Mouse (Mus musculus): ENCODE data around the gene Kmt2c.
"Not testable (repeated sequence)": the region's sequence is repeated elsewhere in the genome, so short reads cannot be mapped to it uniquely, and the experiment has no call there.

The Kmt2c gene

DNA sequence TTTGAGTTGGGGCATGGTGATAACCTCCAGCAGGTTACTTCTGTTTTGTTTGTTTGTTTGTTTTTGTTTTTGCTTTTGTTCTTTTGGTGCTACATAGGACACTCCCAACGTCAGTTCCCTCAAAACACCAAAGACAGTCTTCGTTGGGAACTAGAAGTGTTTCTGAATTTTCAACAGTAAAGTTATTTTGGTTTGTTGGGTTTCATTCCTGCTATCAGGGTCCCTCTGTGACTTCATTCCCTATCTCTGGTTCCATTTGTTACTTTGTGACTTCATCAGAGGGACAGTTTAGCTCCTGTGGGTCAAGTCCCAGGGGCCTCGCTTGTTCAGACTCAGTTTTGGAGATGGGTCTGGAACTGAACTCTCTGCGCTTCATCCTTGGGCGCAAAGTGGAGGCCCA lies 17.2 kb upstream of the Kmt2c start, which contains the start of gene Cct8l1:
Gene Cct8l1 (plus strand): TSS at position 301 of the 400 bp plus-strand sequence.
- no peak for DNase-seq

DNA sequence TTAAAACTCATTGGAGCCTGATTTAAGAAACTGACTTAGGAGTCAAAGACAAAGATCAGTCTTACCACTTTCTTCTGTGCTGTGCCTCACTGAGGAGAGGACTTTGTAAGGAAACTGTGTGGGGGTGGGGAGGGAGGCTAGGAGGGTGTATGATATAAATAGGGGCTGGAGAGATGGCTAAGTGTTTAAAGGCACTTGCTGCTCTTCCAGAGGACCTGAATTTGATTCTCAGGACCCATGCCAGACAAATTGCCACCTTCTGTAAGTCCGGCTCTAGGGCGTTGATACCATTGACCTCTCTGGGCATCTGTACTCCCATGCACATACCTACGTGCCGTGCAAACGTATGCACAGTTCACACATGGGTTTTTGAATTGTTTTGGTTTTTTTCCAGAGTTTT lies 7.5 kb upstream of the Kmt2c start:
- DNase-seq, result no peak

- no peak for DNase-seq
Measured at GRCm38 (mm10) chr5:25500686-25501085, 2.1 kb upstream of the Kmt2c start.

GRCm38 (mm10) chr5:25499423-25500398 lies 1.1 kb upstream of the Kmt2c start:
- DNase-seq, result peak; percentile 93 to 95

GRCm38 (mm10) chr5:25498821-25499422 lies 339 bp upstream of the Kmt2c start:
- DNase-seq, result peak; percentile 77 to 84

- peak; percentile 49 to 54 for DNase-seq
Measured at GRCm38 (mm10) chr5:25497720-25498345, 750 bp downstream of the Kmt2c start.

DNA sequence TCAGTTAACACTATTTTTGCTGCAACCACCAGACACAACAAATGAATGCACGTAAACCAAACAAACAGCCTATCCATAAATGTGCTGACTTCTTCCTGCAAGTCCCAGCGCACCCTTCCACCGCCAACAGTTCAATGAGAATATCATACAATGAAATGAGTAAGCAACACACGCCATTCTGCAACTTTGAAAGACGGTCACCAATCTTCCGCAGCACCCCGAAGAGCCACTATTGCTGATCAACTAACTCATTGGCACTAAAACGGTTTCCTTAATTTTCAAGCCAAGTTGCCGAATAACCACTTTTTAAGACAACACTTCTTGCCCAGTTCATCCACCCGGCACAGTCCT lies 1.2 kb downstream of the Kmt2c start:
- DNase-seq, result peak in 1 of 2 experiments; percentile 19

- DNase-seq, result no peak
Measured at GRCm38 (mm10) chr5:25496652-25497051, 1.9 kb downstream of the Kmt2c start.

DNA sequence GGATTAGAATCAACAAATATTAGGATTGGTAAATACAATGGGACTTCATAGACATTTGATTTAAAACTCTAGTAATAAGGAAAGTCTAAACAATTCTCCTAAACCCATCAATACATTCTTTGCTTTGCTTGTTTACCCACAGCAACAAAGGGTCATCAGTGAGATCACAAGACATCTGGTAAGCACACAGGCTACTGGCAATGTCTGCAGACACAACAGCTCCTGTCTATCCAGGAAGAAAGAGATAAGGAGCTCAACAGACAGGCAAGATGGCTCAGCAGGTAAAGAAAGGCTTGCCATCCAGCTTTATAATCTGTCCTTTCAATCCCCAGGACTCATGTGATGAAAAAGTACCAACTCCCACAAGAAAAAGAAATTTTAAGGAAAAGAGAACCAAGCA lies 19.7 kb downstream of the Kmt2c start:
- DNase-seq, result no peak

DNA sequence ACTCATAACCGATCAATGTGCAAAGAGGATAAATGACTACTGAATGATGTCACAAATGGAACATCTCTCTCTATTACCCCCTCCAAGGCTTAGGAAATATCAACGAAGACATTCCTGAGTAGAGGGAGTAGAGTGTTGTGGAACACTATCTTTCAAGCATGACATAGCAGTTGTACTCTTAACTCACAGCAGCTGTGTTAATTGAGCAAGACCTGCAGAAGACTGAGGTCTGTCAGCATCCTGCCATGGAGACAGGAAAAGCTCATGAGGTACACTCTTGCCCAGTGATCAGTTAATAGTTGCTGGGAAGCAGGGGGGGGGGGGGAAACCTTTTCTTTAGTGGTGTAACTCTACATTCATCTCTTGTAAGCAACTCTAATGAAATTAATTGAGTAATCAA lies 22.8 kb downstream of the Kmt2c start:
- DNase-seq, result no peak

GRCm38 (mm10) chr5:25472070-25472469 lies 26.5 kb downstream of the Kmt2c start:
- DNase-seq, result no peak

GRCm38 (mm10) chr5:25461956-25462355 lies 36.6 kb downstream of the Kmt2c start:
- no peak for DNase-seq

DNA sequence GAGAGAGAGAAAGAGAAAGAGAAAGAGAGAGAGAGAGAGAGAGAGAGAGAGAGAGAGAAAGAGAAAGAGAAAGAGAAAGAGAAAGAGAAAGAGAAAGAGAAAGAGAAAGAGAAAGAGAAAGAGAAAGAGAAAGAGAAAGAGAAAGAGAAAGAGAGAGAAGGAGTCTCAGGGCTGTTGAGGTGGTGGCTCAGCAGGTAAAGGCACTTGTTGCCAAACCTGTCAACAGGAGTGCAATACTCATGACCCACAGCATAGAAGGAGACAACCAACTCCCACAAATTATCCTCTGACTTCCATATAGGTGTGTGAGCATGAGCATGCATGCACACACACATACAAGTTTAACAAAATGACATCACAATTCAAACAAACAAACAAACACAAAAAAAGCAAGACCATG lies 43.2 kb downstream of the Kmt2c start:
- DNase-seq, result not testable (repeated sequence)

DNA sequence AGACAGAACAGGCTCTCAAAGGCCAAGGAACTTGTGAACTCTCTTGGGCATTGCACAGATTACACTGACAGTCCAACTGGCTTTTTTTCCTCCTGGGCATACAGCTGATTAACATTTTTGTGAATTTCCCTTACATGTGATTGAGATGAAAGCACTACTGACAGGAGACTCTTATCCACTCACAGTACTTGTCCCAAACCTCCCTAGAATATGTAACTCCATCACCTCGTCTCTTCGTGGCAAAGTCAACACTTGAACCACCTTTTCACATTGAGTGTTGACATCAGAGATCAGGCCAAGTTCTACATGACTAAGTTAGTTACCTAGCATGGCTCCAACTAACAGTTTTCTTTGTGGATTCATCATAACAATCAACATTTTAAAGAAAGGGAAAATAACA lies 45.9 kb downstream of the Kmt2c start:
- no peak for DNase-seq

DNA sequence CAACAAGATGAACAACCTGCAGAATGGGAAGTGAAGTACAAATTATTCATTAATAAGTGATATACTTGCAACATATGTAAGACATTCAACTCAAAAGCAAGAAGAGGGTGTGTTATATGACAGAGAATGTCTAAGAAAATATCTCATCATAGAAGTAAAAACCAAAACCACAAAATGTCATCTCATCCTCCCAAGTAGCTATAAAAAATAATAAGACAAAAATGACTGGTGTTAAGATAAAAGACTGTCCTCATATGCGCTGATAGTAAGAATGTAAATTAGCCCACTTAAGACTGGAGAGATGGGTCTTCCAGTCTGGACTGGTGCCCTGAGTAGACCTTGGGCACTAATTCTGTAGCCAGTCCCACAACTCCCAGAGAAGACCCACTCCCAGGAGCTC lies 61.1 kb downstream of the Kmt2c start:
- no peak for DNase-seq

GRCm38 (mm10) chr5:25436081-25436480 lies 62.5 kb downstream of the Kmt2c start:
- peak; percentile 34 to 37 for DNase-seq

DNA sequence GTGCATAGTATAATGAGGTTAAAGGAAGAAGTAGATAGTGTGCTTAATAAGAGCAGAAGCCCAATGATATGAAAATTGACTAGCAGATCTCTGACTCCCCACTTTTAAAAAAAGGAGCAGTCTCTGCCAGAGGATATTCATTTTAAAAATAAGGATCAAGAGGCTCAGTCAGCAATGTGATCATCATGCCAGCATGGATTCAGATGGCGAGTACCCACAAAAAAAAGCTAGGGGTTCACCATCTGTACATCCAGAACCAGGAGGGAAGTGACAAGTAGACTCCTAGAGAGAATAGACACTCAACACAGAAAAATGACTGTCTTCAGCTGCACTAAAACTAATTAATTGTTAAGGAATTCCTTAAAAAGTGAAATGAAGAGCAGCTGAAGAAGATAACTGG lies 76.0 kb downstream of the Kmt2c start:
- DNase-seq, result no peak

- DNase-seq, result peak; percentile 33 to 56
Measured at GRCm38 (mm10) chr5:25420601-25421000, 78.0 kb downstream of the Kmt2c start.

GRCm38 (mm10) chr5:25415382-25415781 lies 83.2 kb downstream of the Kmt2c start:
- no peak for DNase-seq

DNA sequence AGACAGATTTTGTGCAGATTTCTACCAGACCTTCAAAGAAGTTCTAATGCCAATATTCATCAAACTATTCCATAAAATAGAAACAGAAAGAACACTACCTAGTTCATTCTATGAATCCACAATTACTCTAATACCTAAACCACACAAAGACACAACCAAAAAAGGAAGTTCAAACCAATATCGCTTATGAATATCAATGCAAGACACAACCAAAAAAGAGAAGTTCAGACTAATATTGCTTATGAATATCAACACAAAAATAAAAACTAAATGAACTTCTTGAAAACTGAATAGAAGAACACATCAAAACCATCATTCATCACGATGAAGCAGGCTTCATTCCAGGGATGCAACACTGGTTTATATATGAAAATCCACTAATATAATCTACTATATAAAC lies 101.9 kb downstream of the Kmt2c start:
- DNase-seq, result no peak

GRCm38 (mm10) chr5:25392655-25393054 lies 105.9 kb downstream of the Kmt2c start:
- DNase-seq, result no peak

DNA sequence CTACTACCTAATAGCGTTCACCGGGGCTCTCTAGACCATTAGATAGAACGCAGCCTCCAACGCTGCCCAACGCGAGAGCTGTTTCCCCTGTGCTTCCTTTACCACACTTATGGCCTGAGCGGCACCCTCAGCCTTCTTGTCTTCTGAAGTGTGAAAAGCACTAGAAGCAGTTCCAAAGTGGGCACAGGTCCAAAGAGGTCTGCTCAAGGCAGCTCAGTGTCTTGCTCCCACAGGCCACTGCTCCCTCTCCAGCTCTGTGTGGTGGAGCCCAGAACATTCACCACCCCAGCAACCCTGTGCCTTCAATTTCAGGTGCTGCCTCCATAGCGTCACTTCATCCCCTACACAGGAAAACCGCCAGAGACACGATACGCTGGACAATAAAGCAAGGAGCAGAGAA lies 115.0 kb downstream of the Kmt2c start:
- no peak for DNase-seq

DNA sequence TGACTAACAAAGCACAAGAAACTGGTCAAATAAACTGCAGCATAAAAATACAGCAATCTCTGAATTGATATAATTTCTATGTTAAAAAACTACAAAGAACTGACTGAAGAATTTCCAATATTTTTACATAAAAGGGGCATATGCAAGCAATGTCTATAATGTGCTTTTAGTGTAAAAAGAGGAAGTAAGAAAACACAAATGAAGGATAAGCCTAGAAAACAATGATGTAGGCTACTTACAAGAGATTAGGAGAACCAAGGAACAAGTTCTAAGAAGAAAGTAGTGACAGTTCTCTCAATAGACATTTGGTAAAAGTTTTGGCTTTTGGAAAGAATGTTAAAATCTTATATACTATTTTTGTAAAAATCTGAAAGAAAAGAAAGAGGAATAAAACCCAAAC lies 119.4 kb downstream of the Kmt2c start:
- DNase-seq, result no peak

DNA sequence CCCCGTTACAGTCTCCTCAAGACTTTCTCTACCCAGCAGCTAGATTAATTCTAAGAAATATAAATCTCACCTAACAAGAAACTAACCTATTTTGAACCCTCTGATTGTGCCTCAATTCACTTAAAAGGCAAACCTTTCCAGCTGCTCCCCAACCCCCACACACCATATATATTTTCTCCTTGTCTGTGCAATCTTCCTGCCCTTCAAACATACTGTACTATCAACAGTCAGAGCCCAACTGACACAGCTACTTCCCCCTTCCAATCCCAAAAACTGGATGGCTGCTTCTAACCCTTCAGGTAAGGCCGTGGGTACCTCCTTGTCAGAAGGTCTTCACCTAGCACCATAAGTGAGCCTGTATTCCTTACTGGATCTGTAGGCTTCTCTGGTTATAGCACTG lies 130.2 kb downstream of the Kmt2c start:
- DNase-seq, result no peak

Measured in thymus, postnatal 36 days (tissue).